Mouse (Mus musculus) kidney, postnatal 14 days (tissue): ENCODE results near the gene 1700023F06Rik.
"Not testable (repeated sequence)": the region's sequence is repeated elsewhere in the genome, so short reads cannot be mapped to it uniquely, and the experiment has no call there.

ENCODE experiments used
- DNase-seq: peaks from one replicate; pipeline ENCODE4 v3.0.0; 2022; ENCODE audit warnings: mixed read lengths

Gene 1700023F06Rik

DNA sequence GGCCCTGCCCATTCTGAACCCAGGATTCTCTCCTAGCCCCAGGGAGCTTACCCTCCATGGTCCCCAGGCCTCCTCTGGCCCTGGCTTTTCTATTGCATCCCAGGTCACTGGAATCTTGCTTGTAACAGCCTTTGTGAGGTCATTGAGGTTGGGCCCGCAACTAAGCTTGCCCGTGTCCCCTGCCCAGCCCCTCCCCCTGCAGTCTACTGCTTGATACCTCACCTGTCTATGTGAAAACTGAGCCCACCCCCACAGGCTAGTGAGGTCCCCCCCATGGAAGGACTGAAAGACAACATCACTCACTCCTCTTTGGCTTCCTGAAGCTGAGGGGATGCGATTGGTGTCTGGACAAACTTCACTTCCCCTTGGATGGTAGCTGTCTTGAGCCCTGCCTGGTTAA, at the start of gene 1700023F06Rik:
TSS of gene 1700023F06Rik (minus strand) at position 101 of the 400 bp plus-strand sequence.
- no peak for DNase-seq

DNA sequence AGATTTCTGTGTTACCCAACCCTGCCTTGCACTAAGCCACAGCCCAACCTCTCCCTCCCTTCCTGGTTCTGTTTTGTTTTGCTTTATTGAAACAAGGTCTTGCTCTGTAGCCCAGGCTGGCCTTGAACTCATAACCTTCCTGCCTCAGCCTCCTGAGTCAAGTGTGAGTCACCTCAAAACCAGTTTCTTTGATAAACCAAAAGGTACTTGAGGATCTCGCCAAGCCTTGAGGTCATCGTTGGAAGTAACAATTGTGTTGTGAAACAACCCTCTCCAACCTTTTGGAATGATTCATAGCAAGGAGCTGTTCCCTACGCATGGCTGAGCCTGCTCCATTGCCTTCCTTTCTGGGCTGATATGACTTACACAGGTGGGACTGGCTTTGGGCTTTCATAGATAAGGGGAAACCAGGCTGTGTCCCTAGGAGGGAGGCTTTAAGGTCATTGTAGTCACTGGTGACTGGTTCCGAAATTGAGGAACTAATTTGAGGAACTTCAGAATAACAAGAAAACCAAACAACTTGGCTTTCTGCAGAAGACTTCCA, 49.7 kb upstream of the 1700023F06Rik start:
- no peak for DNase-seq

DNA sequence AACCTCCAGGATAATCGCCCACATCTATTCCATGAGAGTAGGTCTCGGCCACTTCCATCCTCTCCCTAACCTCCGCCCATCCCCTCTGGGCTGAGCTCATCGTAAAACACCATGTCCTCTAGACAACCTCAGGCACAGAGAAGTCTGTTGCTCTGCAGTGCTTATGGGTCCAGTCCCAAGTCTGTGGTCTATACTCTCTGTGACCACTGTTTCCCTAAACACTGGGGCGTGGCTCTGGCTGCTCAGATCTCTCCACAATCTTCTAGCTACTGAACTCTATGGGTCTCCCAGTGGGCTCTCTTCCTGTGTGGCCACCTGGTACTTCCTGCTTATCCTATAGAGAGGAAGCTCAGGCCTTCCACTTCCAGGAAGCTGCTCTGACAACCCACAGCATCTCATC, 45.2 kb upstream of the 1700023F06Rik start:
- DNase-seq: no peak

DNA sequence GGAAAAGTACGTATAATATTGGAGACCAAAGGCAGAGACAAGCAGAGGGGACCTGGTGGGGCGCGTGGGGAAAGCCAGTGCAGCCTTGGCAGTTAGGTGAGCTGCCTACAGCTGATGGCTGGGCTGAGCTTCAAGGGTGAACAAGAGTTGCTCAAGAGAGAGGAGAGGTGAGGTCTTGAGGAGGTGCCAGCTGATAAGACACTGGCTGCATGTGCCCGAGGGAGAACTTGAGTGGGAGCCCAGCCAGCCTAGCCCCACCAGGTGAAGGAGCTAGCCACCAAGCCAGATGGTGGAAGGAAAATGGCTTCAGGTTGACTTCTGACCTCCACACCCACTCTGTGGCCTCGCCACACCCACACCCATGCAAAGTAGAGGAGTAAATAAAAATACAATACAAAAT, 44.0 kb upstream of the 1700023F06Rik start:
- no peak for DNase-seq

DNA sequence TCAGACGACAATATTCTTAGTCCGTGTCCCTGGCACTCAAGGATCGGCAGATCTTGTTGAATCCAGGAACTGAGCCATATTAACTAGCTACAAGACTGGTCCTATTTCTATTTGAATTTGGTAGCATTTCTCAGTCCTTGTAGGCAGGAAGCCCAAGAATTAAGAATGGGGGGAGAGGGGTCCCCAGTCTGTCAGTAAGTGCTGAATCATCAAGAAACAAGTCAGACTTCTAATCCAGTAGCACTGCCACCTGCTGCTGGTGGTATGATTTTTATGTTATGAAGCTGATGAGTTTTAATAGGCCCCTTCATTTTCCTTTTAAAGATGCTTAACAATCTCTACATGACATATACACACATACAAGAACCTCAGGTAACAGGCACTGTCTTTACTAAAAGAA, 42.0 kb upstream of the 1700023F06Rik start:
- DNase-seq: no peak

DNA sequence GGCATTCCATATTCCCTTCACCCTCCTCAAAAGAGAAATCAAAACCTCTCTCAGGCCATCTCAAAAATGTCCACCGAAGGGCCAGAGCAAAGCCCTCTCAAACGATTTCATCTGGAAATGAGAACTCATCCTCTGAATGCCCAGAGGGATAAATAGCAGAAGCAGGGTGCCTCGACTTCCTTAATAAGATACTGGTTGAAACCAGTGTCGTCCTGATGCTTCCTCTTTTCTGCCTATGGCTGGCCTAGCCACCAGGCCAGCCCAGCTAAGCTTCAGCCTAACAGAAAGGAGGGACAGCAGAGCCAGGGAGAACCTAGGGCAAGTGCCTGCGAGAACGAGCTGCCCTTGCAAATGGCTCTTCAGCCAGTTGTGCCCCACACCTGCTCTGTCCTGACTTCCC, 41.2 kb upstream of the 1700023F06Rik start:
- DNase-seq: no peak

DNA sequence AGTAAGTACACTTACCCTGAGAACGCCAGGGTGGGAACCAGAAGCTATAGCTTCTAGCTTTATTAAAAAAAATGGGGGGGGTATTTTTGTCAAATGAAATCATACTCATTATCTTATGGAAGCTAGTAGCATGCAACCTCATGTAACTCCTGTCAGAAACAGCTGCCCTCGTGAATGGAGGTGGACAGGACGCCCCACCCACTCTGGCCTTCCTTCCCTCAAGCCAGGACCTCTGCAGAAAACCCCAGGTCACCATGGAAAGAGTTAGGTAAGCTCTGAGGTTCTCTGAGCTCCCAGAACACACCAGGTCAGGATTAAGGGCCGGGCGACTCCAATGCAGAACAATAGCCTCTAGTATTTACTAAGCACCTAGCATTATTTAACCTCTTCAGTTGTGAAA, 40.5 kb upstream of the 1700023F06Rik start:
- DNase-seq: no peak

DNA sequence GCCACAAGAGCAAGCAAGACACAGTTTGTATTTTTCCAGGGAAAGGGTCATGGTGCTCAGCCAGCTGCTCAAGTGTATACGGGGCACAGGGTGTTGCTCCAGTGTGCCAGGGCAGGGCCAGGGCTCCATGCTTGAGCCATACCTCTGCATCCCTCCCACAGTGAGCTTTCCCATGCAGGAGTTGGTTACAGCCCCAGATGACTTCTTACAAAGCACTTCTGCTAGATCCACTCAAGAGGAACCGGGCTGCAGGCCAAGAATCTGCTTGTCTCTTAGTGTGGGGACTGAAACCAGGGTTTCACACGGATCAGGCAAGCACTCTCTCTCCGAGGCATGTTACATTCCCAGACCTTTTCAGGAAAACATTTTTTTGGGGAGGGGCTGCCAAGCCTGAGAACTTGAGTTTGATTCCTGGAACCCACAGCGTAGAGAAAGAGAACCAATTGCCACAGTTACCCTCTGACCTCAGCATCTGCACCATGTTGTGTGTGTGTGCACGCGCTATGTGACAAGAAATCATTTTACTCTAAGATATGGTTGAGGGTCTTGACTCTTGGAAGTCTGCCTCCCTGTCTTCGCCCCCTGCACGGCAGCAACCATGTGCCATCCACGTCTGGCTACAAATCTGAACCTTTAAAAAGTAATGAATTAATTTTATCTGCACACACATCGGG, 39.3 kb upstream of the 1700023F06Rik start:
- peak; percentile 89 for DNase-seq

DNA sequence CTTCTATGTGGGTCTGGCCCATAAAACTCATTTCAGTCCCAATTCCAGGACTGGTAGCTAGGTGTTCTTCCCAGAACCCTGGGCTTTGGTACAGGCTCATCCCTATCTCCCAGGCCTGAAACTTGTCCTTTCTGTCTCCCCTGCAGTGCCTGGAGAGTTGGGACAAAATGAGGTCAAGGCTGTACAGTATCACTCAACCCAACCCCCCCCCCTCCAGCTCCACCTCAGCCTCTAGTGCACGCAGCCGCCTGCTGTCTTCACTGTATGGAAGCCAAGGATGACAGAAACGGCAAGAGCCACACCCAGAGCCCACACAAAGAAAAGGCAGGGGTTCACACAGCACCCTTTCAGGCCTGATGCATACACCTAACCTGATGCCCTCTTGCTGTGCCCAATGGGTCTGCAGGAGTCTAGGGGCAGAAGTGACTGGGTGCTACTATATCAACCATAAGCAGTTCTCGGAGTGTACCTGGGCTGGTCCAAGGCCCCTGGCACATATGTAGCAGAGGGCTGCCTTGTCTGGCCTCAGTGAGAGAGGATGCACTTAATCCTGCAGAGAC, 38.5 kb upstream of the 1700023F06Rik start:
- DNase-seq: no peak

DNA sequence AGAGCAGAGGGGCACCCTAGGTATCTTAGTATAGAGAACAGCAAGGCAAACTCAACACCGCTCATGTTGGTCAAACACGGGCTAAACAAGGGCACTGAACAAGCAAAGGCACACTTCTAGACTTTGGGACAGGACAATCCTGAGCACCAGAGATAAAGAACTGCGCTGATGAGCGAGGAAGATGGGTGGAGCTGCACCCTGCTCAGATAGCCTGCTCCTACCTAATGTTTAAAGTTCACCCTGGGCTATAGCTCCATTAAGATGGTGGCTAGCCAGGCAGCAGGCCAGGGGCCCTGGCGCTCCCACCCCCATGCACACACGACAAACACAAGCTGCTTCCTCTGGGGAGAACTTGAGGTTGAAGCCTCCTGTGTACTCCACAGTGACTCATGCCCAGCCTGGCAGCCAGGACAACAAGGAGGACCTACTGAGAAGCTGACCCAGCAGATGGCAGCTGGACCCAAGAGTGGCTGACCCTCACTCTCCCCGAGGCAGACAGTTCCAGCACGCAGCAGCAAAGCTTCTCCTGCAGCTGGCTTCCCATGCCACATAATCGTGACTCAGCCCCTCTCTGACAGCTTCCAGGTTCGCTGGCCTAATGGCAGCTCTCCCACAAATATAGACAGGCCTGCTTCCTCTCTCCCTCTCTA, 37.8 kb upstream of the 1700023F06Rik start:
- peak; percentile 30 for DNase-seq

DNA sequence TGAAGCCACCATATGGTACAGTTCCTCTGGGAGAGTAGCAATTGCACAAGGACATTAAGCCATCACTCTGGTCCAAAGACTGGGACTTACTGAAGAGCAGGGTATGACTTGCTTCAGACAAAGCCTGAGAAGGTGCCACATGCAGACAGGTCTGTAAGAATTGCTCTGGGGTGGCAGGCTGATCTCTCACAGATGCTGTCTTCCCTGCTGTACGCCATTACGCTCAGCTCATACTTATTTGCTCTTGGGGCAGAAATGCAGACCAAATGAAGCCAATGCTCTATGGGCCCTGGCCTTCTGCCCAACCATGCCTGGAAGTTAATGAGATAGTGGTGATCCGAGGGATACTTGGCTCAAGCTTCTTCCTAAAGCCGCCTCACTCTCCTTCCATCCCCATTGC, 36.5 kb upstream of the 1700023F06Rik start:
- no peak for DNase-seq

DNA sequence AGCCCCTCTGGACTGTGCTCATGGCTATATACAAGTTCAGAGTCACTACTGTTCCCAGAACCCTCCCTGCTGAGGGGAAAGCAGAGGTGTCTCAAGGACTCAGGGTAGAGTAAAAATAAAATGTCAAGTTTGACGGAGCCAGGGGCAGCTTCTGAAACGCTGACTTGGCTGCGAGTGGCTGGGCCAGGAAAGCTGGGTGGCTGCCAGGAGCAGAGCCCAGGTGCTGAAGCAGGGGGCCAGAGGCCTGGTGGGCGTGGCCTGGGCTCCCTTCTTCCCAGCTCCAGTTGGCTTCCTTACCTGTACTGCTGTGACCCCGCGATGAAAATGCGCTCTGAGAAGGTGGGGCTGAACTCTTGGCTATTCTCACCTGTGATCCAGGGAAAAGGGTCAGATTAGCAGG, 32.4 kb upstream of the 1700023F06Rik start:
- peak; percentile 83 for DNase-seq

DNA sequence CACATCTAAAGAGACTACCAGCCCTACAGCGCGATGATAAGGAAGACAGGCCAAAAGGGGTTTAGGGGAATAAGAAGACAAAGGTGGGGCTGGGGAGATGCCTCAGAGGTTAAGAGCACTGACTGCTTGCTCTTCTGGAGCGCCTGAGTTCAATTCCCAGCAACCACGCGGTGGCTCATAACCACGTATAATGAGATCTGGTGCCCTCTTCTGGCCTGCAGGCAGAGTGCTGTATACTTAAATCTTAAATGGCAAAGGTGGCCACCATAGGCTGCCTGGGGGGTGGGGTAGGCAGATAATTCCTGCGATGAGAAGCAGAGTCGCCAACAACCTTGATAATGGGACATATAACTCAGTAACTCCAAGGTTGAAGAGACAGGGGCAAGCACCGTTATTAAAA, 29.4 kb upstream of the 1700023F06Rik start:
- DNase-seq: no peak

DNA sequence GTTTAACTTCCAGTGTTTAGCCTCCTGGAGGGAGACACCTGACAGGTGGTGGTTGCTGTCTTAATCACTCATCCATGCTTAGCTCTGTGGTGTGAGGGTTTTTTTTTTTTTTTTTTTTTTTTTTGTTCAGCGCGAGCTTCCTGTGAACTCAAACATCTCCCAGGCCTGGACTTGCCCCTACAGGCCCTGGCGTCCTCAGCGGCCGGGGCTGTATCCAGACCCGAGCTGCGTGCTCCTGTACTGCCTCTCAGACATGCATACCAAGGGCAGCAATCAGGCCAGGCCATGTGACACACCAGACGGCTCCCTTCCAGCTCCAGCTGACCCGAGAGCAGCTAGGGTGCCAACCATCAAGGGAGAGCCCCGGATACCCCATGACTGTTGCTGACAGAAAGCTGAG, 28.5 kb upstream of the 1700023F06Rik start:
- DNase-seq: no peak

DNA sequence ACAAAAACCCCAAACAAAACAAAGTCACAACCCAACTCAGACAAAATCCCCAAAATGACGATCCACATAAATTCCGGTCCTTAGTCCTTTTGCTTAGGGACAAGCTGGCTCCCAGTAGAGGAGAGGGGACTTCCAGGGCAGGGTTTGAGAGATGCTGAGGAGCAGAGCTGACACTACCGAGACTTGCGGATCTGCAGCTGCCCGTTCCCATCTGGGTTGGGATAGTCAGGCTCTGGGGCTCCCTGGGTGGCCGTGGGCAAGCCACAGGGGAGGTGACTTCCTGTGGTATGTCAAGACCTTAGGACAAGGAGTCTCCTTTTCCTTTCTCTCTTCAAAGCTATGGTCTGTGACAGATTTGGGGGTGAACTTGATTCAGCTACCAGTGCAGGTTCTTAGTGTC, 28.1 kb upstream of the 1700023F06Rik start:
- no peak for DNase-seq

DNA sequence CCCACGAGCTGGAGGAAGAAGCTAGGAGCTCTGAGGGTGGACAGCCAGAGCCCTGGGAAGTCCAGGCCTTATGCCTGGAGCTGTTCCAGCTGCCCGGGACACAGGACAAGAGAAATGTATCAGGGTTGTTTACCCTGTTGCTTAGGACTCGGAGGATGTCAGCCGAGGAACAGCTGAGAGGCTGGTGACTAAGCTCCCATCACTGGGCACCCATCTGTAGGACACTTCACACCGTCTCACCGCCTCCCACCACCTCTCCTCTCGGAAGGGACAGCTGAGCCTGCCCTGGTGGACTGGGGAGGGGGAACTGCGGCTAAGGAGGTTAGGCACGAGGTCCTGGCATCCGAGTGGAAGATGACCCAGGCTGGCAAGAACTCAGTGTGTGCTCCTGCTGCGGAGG, 27.3 kb upstream of the 1700023F06Rik start:
- peak; percentile 42 for DNase-seq

DNA sequence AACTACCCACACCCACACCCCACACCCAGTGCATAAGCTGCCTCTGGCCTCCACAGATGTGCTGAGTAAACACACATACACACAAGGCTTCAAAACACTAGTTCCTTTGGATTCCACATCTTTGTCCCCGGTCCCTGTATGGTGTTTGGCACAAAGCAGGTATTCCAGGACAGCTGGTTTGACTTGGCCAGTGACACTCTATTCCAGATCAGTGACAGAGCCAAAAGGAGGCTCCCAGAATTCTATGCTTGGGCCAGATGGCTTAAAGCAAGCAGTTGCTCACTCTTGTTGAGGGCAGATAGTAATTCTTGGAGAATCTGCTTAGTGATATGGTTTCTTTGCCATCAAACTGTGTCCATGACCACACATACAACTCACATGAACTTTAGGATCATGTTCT, 26.1 kb upstream of the 1700023F06Rik start:
- no peak for DNase-seq

DNA sequence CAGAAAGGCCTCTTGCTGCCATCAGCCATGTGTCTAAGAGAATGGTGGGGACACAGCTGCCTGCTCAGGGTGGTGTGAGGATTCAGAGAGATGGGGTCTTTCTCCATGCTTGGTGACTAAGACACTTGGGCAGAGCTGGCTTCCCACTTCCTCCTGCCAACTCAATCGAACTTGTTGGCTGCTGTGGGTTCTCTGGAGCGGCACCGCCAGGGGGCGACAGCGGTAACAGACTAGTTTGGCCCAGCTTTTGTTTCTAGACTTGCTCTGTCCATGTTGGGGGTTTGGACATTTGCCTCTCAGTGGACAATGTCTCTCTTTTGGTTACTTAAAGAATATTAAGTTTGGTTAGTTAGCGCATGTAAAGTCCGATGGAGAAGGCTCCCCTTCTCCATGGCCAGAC, 24.6 kb upstream of the 1700023F06Rik start:
- DNase-seq: peak; percentile 88

DNA sequence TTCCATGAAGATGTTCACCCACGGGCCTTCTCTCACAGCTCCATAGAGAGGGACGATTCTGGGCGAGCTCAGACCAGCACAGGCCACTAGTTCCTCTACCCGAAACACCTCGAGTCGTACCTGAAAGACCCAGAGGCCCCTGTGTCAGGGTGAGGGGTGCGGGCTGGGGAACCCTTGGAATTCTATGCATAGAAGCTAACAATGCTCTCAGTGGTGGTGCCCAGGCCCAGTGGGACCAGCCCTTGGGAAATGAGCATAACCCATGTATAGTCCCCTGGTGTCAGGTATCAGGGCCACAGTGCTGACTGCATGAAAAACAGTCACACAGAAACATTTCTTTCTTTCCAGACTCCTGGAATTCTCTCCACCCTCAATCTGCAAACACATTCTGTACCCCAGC, 23.0 kb upstream of the 1700023F06Rik start:
- DNase-seq: no peak

DNA sequence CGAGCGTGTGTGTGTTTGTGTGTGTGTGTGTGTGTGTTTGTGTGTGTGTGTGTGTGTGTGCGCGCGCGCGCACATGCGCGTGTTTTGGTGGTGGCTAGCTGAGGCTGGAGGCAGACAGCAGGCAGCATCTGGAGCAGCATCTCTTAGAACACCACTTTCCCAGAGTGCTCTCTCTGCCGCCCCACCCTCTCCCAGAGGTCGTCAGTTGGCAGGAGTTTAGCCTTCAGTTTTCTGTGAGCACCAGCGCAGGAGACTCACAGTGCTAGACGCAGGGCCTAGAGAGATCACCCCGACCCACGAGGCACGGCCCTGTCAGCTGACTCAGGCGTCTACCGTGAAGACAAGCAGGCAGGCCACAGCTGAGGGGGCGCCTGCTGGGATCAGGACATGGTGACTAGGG, 22.3 kb upstream of the 1700023F06Rik start:
- no peak for DNase-seq

DNA sequence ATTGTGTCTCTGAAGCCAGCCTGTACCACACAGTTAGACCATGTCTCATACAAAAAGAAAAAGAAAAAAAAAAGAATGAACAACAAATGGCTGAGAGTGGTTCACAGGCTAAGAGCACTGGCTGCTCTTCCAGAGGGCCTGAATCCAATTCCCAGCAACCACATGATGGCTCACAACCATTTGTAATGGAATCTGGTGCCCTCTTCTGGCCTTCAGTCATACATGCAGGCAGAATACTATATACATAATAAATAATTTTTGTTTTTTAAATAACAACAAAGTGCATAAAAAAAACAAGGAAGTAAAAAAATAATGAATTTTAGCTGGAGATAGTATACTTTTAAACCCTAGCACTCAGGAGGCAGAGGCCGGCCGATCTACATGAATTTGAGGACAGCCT, 21.2 kb upstream of the 1700023F06Rik start:
- no peak for DNase-seq

DNA sequence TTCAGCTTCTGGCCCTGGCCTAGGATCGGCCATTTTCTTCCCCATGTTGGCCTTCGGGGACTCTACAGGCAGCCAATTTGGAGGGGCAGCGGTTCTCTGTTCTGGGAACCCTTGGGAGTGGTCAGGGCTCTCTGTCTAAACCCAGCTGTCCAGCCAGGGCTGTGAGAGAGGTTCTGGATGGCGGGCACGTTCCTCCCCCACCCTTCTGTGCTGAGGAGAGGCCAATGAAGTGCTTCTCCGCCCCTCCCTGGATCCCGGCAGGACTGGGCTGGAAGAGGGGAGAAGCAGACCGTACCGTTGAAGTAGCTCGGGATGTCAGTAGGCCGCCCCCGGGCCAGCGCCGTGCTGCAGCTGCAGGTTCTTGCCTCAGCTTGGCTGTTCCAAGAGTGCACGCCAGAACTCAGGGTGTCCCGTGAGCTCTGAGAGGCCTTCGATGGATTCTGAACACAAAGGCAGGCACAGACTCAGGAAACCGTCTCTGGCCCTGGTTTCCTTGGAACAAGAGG, 15.6 kb upstream of the 1700023F06Rik start:
- DNase-seq: peak; percentile 27

DNA sequence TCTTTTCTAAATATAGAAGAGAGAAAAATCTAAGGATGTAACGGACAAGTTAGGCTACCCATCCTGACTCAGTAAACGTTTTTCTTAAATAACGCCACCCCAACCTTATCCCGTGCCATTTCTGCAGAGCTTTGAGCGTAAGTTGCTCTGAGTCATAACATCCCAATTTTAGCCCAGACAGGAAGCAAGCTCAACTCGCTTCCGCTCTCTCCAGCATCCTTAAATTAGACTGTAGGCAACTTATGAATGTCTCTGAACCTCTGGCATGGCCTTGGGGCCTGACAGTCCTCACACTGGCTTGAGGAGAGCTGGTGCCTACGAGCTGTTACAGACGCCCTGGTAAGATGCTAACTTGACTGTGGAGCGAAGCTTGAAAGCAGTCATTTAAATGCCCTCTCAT, 15.1 kb upstream of the 1700023F06Rik start:
- peak; percentile 34 for DNase-seq

DNA sequence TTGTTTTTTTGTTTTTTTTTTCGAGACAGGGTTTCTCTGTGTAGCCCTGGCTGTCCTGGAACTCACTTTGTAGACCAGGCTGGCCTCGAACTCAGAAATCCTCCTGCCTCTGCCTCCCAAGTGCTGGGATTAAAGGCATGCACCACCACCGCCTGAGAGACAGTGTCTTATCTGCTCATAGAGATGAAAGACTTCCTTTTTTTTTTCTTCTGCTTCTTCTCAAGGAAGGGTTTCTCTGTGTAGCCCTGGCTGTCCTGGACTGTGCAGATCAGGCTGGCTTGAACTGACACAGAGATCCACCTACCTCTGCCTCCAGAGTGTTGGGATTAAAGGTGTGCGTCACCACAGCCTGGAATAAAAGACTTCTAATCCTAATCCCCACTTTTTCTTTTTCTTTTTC, 14.4 kb upstream of the 1700023F06Rik start:
- DNase-seq: not testable (repeated sequence)
